Mouse (Mus musculus): ENCODE measurements around the gene Tex22. TPM values are rescaled to one million over a fixed set of nuclear protein-coding genes. Genes with fewer than 3 reads are reported as not detected.

Gene Tex22
- total RNA-seq, 4 experiments from 2014 or later: not detected

DNA sequence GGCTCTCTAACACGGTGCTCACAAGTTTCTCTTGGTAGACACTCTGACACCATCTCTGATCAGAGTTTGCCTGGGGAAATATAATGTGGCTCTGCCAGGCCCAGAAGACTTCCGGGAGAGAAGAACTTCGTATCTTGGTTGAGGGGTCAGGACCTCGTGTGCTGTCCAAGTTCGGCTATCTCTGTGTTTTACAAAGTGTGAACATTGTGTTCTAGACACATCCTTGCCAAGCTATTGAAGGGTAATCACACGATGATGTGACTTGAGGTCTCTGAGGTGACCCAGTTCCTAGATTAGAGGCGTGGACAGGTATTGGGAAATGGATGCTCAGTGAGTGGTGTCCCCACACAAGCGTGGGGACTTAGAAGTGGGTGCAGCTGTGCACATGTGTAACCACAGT lies 18.2 kb upstream of the Tex22 start:
- no peak for DNase-seq (ENCODE audit: low spot score in 2 of 2)

DNA sequence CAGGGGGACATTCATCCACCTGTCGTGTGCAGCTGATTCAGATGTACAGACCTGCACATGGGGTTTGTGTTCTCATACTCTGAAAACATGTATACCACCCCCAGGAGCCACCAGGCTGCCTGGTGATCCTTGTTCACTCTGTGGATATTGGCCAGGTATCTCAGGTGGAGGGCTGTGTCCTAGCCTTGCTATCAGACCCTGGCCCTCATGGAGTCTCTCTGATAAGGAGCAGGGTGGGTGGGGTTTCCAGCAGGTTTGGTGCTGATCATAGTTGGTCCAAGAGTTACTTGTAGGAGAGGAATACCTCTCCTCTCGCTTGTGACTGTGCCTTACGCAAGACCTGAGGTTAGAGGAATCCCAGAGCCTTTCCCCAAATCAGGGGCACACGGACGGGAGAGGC lies 14.1 kb upstream of the Tex22 start:
- no peak for DNase-seq (ENCODE audit: low spot score in 2 of 2)

GRCm38 (mm10) chr12:113061606-113062005 lies 12.7 kb upstream of the Tex22 start:
- no peak for DNase-seq (ENCODE audit: low spot score in 2 of 2)

- no peak for DNase-seq (ENCODE audit: low spot score in 2 of 2)
Measured at GRCm38 (mm10) chr12:113062201-113062600, 12.1 kb upstream of the Tex22 start.

DNA sequence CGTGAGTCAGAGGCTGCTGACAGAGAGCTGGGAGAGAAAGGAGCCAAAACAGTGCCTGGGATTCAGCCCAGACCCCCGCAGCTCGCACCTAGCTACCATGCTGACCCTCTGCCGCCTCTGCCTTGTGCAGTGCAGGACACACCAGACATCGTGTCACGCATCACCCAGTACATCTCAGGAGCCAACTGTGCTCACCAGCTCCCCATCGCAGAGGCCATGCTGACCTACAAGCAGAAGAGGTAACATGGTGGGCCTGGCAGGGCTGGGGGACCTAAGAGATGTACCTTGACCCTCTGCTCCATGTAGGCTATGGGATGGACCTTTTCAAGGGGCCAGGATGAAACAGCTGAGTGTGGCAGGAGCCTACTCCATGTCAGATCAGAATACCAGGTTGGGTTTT lies 10.6 kb upstream of the Tex22 start:
- no peak for DNase-seq (ENCODE audit: low spot score in 2 of 2)

GRCm38 (mm10) chr12:113068002-113068401 lies 6.3 kb upstream of the Tex22 start:
- no peak for DNase-seq (ENCODE audit: low spot score in 2 of 2)

DNA sequence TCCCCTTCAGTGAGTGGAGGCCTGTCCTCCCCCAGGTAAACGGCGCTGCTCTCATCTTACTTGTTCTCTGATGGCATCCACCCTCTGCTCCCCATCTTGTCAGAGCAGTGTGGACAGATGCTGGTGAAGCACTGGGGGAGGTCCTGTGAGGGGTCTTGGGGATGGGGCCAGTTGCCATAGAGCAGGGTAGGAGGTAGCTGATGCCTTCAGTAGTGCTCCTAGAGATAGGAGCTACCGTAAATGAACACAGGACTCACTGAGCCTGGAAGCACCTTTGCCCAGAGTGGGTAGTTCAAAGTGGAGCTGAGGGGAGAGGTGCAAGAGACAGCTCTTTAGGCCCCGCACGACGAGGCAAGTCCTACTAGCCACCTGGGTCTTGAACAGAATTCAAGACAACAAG lies 4.9 kb upstream of the Tex22 start:
- DNase-seq (ENCODE audit: low spot score in 2 of 2): no peak

DNA sequence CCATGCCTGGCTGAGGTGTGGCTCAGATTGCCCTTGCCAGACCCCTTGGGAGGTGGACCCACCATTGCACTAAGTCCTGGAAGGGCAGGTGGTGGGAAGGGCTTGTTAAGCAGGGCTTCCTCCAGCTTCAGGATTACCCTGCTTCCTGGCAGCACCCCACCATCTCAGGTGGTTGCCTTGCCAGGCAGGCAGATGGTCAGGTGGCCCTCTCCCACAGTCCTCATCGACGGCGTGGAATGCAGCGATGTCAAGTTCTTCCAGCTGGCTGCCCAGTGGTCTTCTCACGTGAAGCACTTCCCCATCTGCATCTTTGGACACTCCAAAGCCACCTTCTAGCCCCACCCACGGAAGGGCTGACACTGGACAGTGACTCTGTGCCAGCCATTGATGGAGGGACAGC lies 3.0 kb upstream of the Tex22 start:
- no peak for DNase-seq (ENCODE audit: low spot score in 2 of 2)

DNA sequence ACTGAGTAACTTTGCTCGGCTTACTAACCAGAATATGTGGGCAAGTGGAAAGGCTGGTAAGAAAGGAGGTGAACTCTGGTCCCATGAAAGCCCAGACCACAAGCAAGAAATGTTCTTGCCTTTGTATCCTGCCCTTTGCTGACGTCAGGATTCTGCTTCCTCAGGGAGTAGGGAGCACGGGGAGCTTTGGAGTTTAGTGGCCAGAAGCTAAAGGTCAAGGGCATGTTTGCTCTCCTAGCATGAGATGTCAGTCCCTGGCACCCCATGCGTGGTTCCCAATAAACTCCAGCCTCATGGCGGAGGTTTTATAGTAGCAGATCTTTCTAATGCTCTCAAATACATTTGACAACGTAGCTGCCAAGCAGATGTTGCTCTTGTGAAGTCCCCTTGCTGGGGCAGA lies 2.5 kb upstream of the Tex22 start:
- DNase-seq (ENCODE audit: low spot score in 2 of 2): no peak

DNA sequence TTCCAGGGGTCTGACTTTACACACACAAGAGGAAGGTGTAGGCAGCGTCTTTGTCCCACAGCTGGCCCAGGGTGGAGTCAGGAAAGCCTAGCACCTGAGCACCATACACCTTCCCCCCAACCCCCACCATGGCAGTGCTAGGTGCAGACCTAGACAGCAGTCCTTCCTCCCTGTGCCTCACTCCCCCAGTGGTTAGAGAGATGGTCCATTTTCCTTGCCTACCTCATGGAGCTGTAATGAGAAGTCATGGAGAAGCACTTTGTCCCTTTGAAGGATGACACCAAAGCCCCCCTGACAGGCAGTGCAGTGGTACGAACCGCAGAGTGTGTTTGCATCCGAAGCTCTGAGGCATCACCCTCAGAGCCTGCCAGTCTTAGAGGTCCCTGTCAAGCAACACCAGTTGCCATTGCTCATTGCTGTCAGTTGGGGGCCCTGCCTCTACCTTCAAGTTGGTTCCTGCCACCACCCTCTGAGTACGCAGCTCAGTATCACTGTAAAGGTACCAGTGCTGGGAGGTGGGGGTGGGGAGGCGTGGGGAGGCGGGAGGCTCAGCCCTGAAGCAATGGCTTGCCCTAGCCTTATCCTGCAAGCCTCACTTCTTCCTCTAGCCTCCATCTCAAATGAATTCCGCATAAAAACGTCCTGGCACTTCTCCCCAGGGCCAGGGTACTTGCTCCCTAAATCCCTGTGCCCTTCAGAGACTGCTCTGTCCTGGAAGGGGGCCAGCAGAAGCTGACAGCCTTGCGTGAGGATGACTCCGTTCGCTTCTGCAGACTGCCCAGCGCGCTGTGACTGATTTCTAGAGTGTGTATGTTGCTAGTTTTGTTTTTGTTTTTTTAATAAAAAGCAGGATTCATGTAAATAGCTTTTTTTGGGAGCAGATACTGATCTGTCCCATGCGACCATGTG lies 628 bp upstream of the Tex22 start:
- no peak for DNase-seq (ENCODE audit: low spot score in 2 of 2)

- DNase-seq (ENCODE audit: low spot score in 2 of 2): peak; percentile 56 to 70
Measured at GRCm38 (mm10) chr12:113075063-113075454, 757 bp downstream of the Tex22 start.

DNA sequence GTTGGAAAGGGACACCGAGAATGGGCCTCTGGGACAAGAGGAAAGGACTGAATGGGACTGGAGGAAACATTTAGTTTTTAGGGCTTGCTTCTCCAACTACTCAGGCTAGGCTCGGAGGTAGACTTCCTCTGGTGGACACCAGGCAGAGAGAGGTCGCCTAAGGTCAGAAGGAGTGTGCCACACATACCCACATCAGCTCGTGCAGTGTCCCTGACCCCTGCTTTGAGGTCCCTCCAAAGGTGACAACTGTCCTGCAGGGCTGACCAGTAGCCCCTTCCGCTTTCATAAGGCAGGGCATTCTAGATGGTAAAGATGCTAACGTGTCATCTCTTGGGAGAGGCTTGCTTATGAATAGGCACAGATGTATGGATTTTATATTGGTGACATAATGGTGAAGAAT lies 1.2 kb downstream of the Tex22 start:
- DNase-seq (ENCODE audit: low spot score in 2 of 2): no peak

DNA sequence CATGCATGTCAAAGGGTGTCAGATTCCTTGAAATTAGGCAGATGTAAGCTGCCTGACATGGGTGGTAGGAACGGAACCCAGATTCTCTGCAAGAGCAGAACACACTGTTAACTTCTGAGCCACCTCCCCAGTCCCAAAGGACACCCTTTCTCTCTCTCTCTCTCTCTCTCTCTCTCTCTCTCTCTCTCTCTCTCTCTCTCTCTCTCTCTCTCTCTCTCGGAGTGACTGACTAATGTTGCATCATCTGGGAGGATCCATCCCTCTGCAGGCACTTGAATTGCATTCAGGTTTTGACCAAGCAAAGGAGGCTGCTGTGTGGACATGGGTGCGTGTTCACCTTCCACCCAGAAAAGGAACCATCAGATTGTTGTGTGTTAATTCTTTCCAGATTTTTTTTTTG lies 13.0 kb downstream of the Tex22 start:
- no peak for DNase-seq (ENCODE audit: low spot score in 2 of 2)

GRCm38 (mm10) chr12:113088026-113088425 lies 13.7 kb downstream of the Tex22 start:
- no peak for DNase-seq (ENCODE audit: low spot score in 2 of 2)

DNA sequence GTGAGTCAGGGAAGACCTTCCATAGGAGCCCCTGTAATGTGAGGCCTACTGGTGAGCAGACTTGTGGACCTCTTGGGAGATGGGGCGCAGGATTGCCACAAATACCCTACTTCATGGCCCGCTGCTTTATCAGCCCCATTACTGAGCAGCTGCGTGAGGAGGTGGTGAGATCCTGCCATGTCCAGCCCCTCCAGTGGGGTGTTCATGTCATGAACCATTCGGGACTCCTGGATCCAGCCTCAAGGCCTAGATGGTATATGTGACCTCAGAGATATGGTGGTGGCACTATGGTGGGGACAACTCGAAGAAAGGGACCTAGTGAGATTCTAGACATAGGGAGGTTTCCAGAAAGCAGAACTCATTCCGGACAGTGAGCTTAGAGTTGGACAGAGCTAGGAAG lies 14.8 kb downstream of the Tex22 start:
- DNase-seq (ENCODE audit: low spot score in 2 of 2): no peak

GRCm38 (mm10) chr12:113090053-113090452 lies 15.8 kb downstream of the Tex22 start:
- no peak for DNase-seq (ENCODE audit: low spot score in 2 of 2)

DNA sequence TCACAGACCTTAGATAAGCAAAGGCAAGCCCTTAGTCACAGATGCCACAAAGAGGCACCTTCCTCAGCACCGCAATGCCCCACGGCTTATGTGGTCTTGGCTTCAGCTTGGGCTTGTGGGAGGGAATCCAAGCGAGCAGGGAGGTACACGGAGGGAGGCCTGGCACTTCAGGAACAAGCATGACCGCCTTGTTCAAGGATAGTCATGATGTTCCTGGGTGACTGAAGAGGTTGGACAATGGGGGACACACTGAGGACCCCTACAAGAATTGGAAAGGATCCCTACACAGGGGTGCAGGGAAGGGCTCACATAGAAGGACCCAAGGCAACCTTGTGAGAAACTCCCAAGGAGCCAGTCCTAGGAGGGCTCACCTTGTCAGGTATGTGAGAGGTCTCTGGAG lies 22.7 kb downstream of the Tex22 start:
- DNase-seq (ENCODE audit: low spot score in 2 of 2): no peak

- DNase-seq (ENCODE audit: low spot score in 2 of 2): no peak
Measured at GRCm38 (mm10) chr12:113097749-113098281, 23.5 kb downstream of the Tex22 start, which contains the start of gene Mta1. Mta1 (plus strand) TSS chr12:113098278.

- DNase-seq (ENCODE audit: low spot score in 2 of 2): peak in 1 of 2 experiments; percentile 17
Measured at GRCm38 (mm10) chr12:113098530-113099151, 24.3 kb downstream of the Tex22 start.

GRCm38 (mm10) chr12:113099470-113100237 lies 25.4 kb downstream of the Tex22 start:
- no peak for DNase-seq (ENCODE audit: low spot score in 2 of 2)

GRCm38 (mm10) chr12:113100448-113101076 lies 26.3 kb downstream of the Tex22 start:
- peak in 1 of 2 experiments; percentile 42 for DNase-seq (ENCODE audit: low spot score in 2 of 2)

Measured in gastrocnemius, adult 8-10 months (tissue).